Mouse (Mus musculus) layer of hippocampus, adult 2 months (tissue): ENCODE measurements around the gene Scd4. TPM values are rescaled to one million over a fixed set of nuclear protein-coding genes. Genes with fewer than 3 reads are reported as not detected.
"Not testable (repeated sequence)": the region's sequence is repeated elsewhere in the genome, so short reads cannot be mapped to it uniquely, and the experiment has no call there.

Source experiments
- DNase-seq, 2 experiments: peaks; one replicate each; pipeline ENCODE4 v3.0.0; 2022; ENCODE audit warnings: low spot score in 2 of 2
- H3K27ac ChIP-seq: fragments of 200-600 bp; 2 replicates; pipeline ENCODE4 v1.8.1; 2022
- H3K4me3 ChIP-seq: fragments of 200-600 bp; 2 replicates; pipeline ENCODE4 v1.8.1; 2022; ENCODE audit warnings: mild to moderate bottlenecking
- CTCF ChIP-seq: fragments of 200-600 bp; conservative IDR thresholded peaks from 2 replicates; pipeline ENCODE4 v1.8.1; 2022; ENCODE audit warnings: antibody characterized with exemption, mild to moderate bottlenecking, moderate library complexity
- total RNA-seq, 2 experiments: library from RNA; stranded (reverse); gene quantifications; 2 replicates each; pipeline ENCODE4 v1.2.3; 2021

Scd4 gene
- total RNA-seq, 2 experiments from 2014 or later = 2.3 to 2.5 TPM

GRCm38 (mm10) chr19:44304419-44304818 is 28.5 kb upstream of the Scd4 start:
- peak overlapping the region; percentile 43; the same call in 1 of the 2 replicates for H3K27ac ChIP-seq
- H3K4me3 ChIP-seq = no peak overlapping the region; the same call in 1 of the 2 replicates
- TF ChIP-seq CTCF = no peak
- DNase-seq = no peak

- TF ChIP-seq CTCF = no peak
- peak overlapping the region; percentile 43; the same call in 1 of the 2 replicates for H3K27ac ChIP-seq
- DNase-seq = no peak
- no peak overlapping the region; the same call in 1 of the 2 replicates for H3K4me3 ChIP-seq
Observed at GRCm38 (mm10) chr19:44304851-44305510, 27.9 kb upstream of the Scd4 start.

DNA sequence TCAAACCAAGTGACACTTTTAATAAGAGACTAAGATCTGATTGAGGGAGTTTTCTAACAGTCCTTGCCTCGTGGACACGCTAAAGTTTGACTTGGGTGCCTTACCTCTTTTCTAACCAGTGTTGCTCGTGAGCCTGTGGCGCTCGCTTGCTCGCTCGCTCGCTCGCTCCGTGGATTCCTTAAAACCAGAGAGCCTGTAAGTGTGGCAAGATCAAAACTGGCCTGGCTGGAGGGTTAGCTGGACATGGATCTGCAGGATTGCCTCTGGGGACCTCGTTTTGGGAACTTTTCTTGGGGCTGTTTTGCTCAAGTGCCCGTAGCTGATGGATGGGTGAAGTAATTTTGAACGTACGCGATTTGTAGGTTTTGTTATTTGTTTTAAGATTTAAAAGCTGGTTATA is 27.2 kb upstream of the Scd4 start:
- TF ChIP-seq CTCF = no peak
- H3K4me3 ChIP-seq = no peak overlapping the region
- H3K27ac ChIP-seq = peak overlapping the region; percentile 43; the same call in 1 of the 2 replicates
- DNase-seq = no peak

DNA sequence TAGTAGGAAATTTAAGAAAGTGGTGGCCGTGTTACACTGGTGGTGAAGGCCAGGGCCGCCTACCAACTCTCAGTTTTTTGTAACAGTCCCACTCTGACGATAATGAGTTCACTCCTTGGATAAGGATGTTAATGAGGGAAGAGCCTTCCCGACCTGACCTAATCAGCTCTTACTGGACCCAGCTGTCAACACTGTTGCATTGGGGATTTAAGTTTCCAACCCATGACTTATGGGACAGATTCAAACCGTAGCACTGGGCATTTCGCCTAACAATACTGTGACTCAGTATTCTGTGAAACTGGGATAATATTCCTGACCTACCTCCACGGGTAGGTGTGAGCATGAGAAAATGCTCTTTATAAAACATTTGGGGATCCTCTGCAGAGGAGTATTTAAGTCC is 26.7 kb upstream of the Scd4 start:
- TF ChIP-seq CTCF = no peak
- no peak overlapping the region for H3K4me3 ChIP-seq
- H3K27ac ChIP-seq = peak overlapping the region; percentile 43; the same call in 1 of the 2 replicates
- no peak for DNase-seq

- peak overlapping the region; percentile 43; the same call in 1 of the 2 replicates for H3K27ac ChIP-seq
- TF ChIP-seq CTCF = no peak
- H3K4me3 ChIP-seq = no peak overlapping the region
- no peak for DNase-seq
Observed at GRCm38 (mm10) chr19:44307101-44307914, 25.6 kb upstream of the Scd4 start.

DNA sequence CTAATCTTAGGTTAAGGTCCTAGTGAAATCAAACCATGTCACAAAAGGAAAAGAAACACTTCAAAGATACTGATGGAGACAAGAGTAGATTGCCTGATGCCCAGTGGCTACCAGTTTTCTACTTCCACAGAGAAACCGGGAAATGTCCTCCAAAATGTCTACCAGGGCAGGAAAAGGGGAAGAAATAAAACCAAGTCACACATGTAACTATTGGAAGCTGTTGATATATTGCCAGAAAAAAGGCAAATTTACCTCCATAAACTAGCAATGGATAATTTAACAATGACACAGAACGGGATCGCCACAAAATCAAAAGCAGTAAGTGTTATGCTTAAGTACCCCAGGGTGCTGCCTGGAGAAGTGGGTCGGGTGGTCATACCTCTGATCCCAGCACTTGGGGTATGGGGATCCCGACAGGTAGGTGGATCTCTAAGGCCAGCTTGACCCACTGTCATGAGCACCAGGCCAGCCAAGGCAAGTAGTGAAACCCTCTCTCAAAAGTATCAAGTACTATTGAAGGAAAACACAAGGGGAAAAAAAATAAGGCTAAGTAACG is 24.9 kb upstream of the Scd4 start:
- Histone ChIP-seq H3K27ac (peak overlapping the region; percentile 43; the same call in 1 of the 2 replicates), H3K4me3 (no peak overlapping the region)
- no peak for TF ChIP-seq CTCF
- DNase-seq = no peak

- no peak for TF ChIP-seq CTCF
- Histone ChIP-seq H3K27ac (no peak overlapping the region), H3K4me3 (no peak overlapping the region)
- no peak for DNase-seq
Observed at GRCm38 (mm10) chr19:44308611-44309246, 24.2 kb upstream of the Scd4 start.

DNA sequence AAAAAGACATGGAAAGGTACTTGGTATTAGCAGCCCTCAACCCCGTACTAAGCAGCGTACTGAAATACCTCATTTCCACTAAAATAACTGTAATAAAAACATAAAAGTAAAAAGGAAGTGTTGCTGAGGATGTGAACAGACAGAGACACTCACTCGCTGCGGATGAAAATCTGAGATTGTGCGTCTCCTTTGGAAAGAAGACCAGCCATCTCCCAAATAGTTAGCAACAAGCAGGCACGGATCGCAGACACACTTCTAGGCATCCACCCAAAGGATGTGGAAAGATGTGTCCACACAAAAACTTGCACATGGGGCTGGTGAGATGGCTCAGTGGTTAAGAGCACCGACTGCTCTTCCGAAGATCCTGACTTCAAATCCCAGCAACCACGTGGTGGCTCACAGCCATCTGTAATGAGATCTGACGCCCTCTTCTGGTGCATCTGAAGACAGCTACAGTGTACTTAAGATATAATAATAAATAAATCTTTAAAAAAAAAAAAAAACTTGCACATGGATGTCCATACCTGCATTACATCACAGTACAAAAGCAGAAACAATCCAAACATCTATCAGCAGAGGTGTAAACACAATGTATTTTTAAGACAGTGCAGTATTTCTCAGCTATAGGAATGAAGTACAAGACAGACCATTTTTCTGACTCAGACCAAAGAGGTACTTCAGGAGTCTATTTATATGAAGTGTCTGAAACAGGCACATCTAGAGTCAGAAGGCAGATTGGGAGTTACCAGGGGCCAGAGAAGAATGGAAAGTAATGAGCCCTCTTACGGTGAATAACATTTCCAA is 23.3 kb upstream of the Scd4 start:
- TF ChIP-seq CTCF = peak; percentile 59
- H3K4me3 ChIP-seq = no peak overlapping the region
- no peak overlapping the region for H3K27ac ChIP-seq
- no peak for DNase-seq

GRCm38 (mm10) chr19:44310155-44310575 is 22.7 kb upstream of the Scd4 start:
- not testable (repeated sequence) for H3K27ac ChIP-seq, DNase-seq, H3K4me3 ChIP-seq

GRCm38 (mm10) chr19:44310814-44311213 is 22.1 kb upstream of the Scd4 start:
- peak overlapping the region; percentile 83 for H3K27ac ChIP-seq
- no peak overlapping the region for H3K4me3 ChIP-seq
- no peak for DNase-seq
- no peak for TF ChIP-seq CTCF

DNA sequence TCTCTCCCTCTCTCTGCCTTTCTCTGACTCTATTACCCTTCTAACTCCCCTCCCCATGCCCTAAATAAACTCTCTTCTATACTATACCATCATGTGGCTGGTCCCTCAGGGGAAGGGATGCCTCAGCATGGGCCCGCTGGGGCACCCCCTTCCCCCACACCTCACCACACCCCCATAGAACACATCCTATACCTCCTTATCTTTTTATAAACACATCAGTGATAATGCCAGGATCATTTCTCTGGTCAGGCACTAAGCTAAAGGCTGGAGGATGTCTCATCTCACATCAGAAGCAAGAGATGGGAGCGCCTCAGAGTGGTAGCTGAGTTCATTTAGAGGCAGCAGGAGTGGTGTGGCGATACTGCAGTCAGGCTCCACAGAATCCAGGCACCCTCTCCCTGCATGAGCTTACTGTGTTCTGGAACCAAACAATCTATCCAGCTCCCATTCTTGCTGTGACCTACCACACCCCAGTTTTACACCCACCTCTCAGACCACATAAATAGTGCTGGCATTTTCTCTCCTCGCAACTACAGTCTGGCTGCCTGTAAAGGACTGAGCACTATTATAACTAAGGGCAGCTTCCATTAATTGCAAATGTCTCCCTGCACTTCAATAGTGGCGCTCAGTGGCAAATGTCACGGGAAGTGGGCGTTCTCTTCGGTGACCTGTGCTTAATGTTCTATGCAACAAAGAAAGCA is 21.4 kb upstream of the Scd4 start:
- TF ChIP-seq CTCF = no peak
- DNase-seq = no peak
- Histone ChIP-seq H3K27ac (peak overlapping the region; percentile 83), H3K4me3 (no peak overlapping the region)

GRCm38 (mm10) chr19:44312007-44312360 is 20.9 kb upstream of the Scd4 start:
- H3K27ac ChIP-seq = peak overlapping the region; percentile 83
- DNase-seq = peak; percentile 38 to 57
- no peak overlapping the region for H3K4me3 ChIP-seq
- TF ChIP-seq CTCF = no peak
